Mouse (Mus musculus) liver, adult 2 months (tissue): ENCODE measurements around the gene Hist1h2an. TPM values are rescaled to one million over a fixed set of nuclear protein-coding genes. Genes with fewer than 3 reads are reported as not detected.
"Not testable (repeated sequence)": the region's sequence is repeated elsewhere in the genome, so short reads cannot be mapped to it uniquely, and the experiment has no call there.

Experiments
- DNase-seq: peaks from one replicate; pipeline ENCODE4 v3.0.0-alpha.2; 2011; ENCODE audit warnings: low read depth, low spot score; ENCODE audit errors: extremely low read depth
- H3K27ac ChIP-seq: fragments of 200-500 bp; replicated peaks from 2 replicates; pipeline ENCODE4 v1.5.1; 2012; ENCODE audit warnings: low read depth, mild to moderate bottlenecking, control low read depth, inconsistent platforms, low read length; ENCODE audit not compliant: insufficient read depth
- H3K27me3 ChIP-seq: fragments of 200-500 bp; 2 replicates; pipeline ENCODE4 v1.6.1; 2012; ENCODE audit warnings: mild to moderate bottlenecking, moderate library complexity, low read length, inconsistent platforms; ENCODE audit not compliant: control insufficient read depth, insufficient read depth
- H3K36me3 ChIP-seq: fragments of 200-500 bp; 2 replicates; pipeline ENCODE4 v1.6.1; 2012; ENCODE audit warnings: low read length, inconsistent platforms; ENCODE audit not compliant: control insufficient read depth, insufficient read depth
- H3K4me1 ChIP-seq: fragments of 200-500 bp; 2 replicates; pipeline ENCODE4 v1.6.1; 2011; ENCODE audit warnings: low read length; ENCODE audit not compliant: control insufficient read depth, insufficient read depth
- H3K4me3 ChIP-seq: fragments of 200-500 bp; 2 replicates; pipeline ENCODE4 v1.5.1; 2011; ENCODE audit warnings: low read depth, mild to moderate bottlenecking, control low read depth, low read length, moderate library complexity; ENCODE audit not compliant: insufficient read depth
- H3K79me2 ChIP-seq: fragments of 200-500 bp; 2 replicates; pipeline ENCODE4 v1.6.1; 2012; ENCODE audit warnings: inconsistent platforms, mild to moderate bottlenecking, low read length, moderate library complexity; ENCODE audit not compliant: control insufficient read depth, insufficient read depth
- H3K9ac ChIP-seq: fragments of 200-500 bp; 2 replicates; pipeline ENCODE4 v1.6.1; 2012; ENCODE audit warnings: low read depth, mild to moderate bottlenecking, control low read depth, inconsistent platforms, low read length
- CTCF ChIP-seq: fragments of 200-500 bp; IDR thresholded peaks from 2 replicates; pipeline ENCODE4 v1.5.1; 2011; ENCODE audit warnings: low read depth, low read length, control low read depth
- POLR2A ChIP-seq: fragments of 200-500 bp; IDR thresholded peaks from 2 replicates; pipeline ENCODE4 v1.6.1; 2011; ENCODE audit warnings: low read length, control low read depth; ENCODE audit not compliant: insufficient read depth; ENCODE audit errors: extremely low read depth
- WGBS: fragments of 180-500 bp; shearing (Covaris S2); methylation state at CpG from one replicate; pipeline ENCODE4 v1.1.7; 2018; 5-methylcytosine and 5-hydroxymethylcytosine counted together
- polyA plus RNA-seq: library from polyadenylated mRNA; depleted of rRNA; stranded (reverse); fragments of >200 nt; gene quantifications from 2 replicates; pipeline ENCODE4 v1.2.3, GENCODE M21; 2012; rRNA removed
- total RNA-seq: library from RNA; depleted of rRNA; stranded (reverse); fragments of >200 nt; gene quantifications from 2 replicates; pipeline ENCODE4 v1.2.3, GENCODE M21; 2014; rRNA removed

Hist1h2an gene
- total RNA-seq (7.3 and 8.7 TPM in 2 replicates), polyA plus RNA-seq (not detected in 2 replicates)

GRCm38 (mm10) chr13:21786899-21787629 lies at the start of gene Hist1h2an, which contains the start of gene Hist1h2bp:
TSS of gene Hist1h2an (minus strand) at chr13:21787218.
TSS of gene Hist1h2bp (plus strand) at chr13:21787461.
- not testable (repeated sequence) for H3K27me3 ChIP-seq, H3K4me1 ChIP-seq, H3K79me2 ChIP-seq, H3K36me3 ChIP-seq, H3K27ac ChIP-seq
- peak; percentile 77 for DNase-seq
- peak within 1 kb of the TSS; percentile 44; the same call in 1 of the 2 replicates for H3K4me3 ChIP-seq
- WGBS = under 1% methylated on average over 43 of the region's 63 CpGs
- H3K9ac ChIP-seq = peak within 1 kb of the TSS; percentile 60; the same call in 1 of the 2 replicates

- H3K27me3 ChIP-seq, DNase-seq, H3K4me3 ChIP-seq, H3K27ac ChIP-seq, H3K9ac ChIP-seq, H3K36me3 ChIP-seq, H3K79me2 ChIP-seq, H3K4me1 ChIP-seq: not testable (repeated sequence)
- no CpG with 5 or more reads among the region's 24 CpGs for WGBS
Measured at GRCm38 (mm10) chr13:21833461-21833860, 46.4 kb upstream of the Hist1h2an start, which contains the start of the genes Hist1h2ap and Hist1h2br. TSS of gene Hist1h2ap (minus strand) at chr13:21833507. TSS of gene Hist1h2br (plus strand) at chr13:21833743.

- H3K4me3 ChIP-seq, DNase-seq, H3K27ac ChIP-seq, H3K4me1 ChIP-seq, H3K36me3 ChIP-seq, H3K27me3 ChIP-seq, H3K79me2 ChIP-seq, H3K9ac ChIP-seq: not testable (repeated sequence)
- 0% methylated on average over 25 of the region's 58 CpGs for WGBS
- TF ChIP-seq POLR2A = 0 out of 2 replicates have a peak, but pooled peaks have one; percentile 27
Measured at GRCm38 (mm10) chr13:21831418-21832394, 44.7 kb upstream of the Hist1h2an start, which contains the start of gene Hist1h4n. TSS of gene Hist1h4n (minus strand) at chr13:21832196.

GRCm38 (mm10) chr13:21830344-21830743 lies 43.3 kb upstream of the Hist1h2an start:
- Histone ChIP-seq H3K27me3 (no peaks in the 10 kb centered on the region), H3K9ac (no peak overlapping the region), H3K4me3 (no peak overlapping the region), H3K4me1 (no peaks in the 10 kb centered on the region), H3K79me2 (no peaks in the 10 kb centered on the region), H3K36me3 (no peaks in the 10 kb centered on the region), H3K27ac (no peak overlapping the region)
- TF ChIP-seq POLR2A (no peak), CTCF (no peak)
- no peak for DNase-seq
- 95% methylated on average over 10 of the region's 10 CpGs for WGBS

GRCm38 (mm10) chr13:21828511-21828910 lies 41.5 kb upstream of the Hist1h2an start:
- H3K27ac ChIP-seq = no peak overlapping the region
- no peak for DNase-seq
- H3K4me1 ChIP-seq = no peaks in the 10 kb centered on the region
- no peak overlapping the region for H3K9ac ChIP-seq
- no peaks in the 10 kb centered on the region for H3K79me2 ChIP-seq
- H3K4me3 ChIP-seq = no peak overlapping the region
- TF ChIP-seq POLR2A = no peak
- no peak for TF ChIP-seq CTCF
- no peaks in the 10 kb centered on the region for H3K27me3 ChIP-seq
- H3K36me3 ChIP-seq = no peaks in the 10 kb centered on the region
- 89% methylated on average over 3 of the region's 3 CpGs for WGBS

GRCm38 (mm10) chr13:21820082-21820890 lies 33.3 kb upstream of the Hist1h2an start:
- 92% methylated on average over 6 of the region's 16 CpGs for WGBS
- not testable (repeated sequence) for H3K36me3 ChIP-seq, H3K27ac ChIP-seq, H3K9ac ChIP-seq, H3K4me1 ChIP-seq, DNase-seq, H3K27me3 ChIP-seq, H3K79me2 ChIP-seq, H3K4me3 ChIP-seq

- not testable (repeated sequence) for H3K4me1 ChIP-seq, H3K79me2 ChIP-seq, H3K27me3 ChIP-seq, H3K27ac ChIP-seq, H3K9ac ChIP-seq, DNase-seq, H3K36me3 ChIP-seq
- peak overlapping the region; percentile 30; the same call in 1 of the 2 replicates for H3K4me3 ChIP-seq
- WGBS = under 1% methylated on average over 14 of the region's 14 CpGs
Measured at GRCm38 (mm10) chr13:21812092-21812491, 25.1 kb upstream of the Hist1h2an start.
